Mouse (Mus musculus) ES-Bruce4 (cell line): ENCODE data around the gene Zfp775.

Experiments
- CTCF ChIP-seq: IDR thresholded peaks from one replicate; pipeline ENCODE4 v1.8.1; 2011; ENCODE audit warnings: low read depth, low read length
- EP300 ChIP-seq: IDR thresholded peaks from 2 replicates; pipeline ENCODE4 v1.6.1; 2011; ENCODE audit warnings: low read depth, low read length; ENCODE audit not compliant: insufficient read depth
- POLR2A ChIP-seq: IDR thresholded peaks from one replicate; pipeline ENCODE4 v1.8.1; 2011; ENCODE audit warnings: low read length; ENCODE audit not compliant: insufficient read depth

DNA sequence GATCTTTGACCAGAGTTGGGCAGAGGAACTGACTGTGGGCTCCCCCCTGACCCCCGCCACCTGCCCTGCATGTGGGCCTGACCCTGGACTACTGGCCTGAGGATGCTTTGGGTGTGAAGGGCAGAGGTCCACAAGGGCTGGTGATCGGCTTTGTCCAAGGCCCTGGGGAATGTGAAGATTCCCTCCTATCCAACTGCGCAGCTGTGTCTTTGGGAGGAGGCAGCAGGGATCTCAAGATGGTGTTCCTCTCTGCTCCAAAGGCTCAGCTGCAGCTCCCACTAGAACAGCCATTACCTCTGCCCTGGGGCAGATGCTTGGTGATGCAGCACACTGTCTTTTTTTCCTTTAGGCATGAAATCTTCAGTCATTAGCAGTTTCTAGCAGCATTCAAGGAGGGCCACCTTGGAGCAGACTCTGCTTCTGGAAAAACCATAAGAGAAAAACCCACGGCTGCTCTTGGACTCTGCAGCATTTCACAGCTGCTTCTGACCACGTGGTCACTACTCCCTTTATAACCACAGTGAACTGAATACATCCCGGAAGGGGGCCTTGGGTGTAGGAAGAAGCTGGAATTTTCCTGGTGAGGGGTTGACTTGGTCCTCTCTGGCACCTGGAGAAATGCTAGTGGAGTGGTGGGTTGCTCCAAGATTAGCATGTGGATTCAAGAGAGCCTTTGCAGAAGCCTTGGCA is 36.1 kb downstream of the Zfp775 start:
- TF ChIP-seq POLR2A (no peak), CTCF (no peak), EP300 (no peak)
